Mouse (Mus musculus) liver, embryonic 14.5 days (tissue): Measurements from ENCODE around the gene Kcnk5.

Experiments
- CTCF ChIP-seq: IDR thresholded peaks from 2 replicates; pipeline ENCODE4 v1.5.1; 2016; ENCODE audit warnings: antibody characterized with exemption, low read depth, control low read depth
- EP300 ChIP-seq: IDR thresholded peaks from 2 replicates; pipeline ENCODE4 v1.6.1; 2016; ENCODE audit warnings: antibody characterized with exemption, low read depth

- TF ChIP-seq CTCF: no peak
- no peak for TF ChIP-seq EP300
Observed at GRCm38 (mm10) chr14:20103207-20103606, 78.4 kb downstream of the Kcnk5 start.
